Mouse (Mus musculus) neural tube, embryonic 13.5 days (tissue): ENCODE measurements around the gene Zfp366. TPM values are rescaled to one million over a fixed set of nuclear protein-coding genes. Genes with fewer than 3 reads are reported as not detected.
A peak's percentile ranks its signal among the peaks of the same experiment; 100 is the strongest.

Source experiments
- ATAC-seq: fragments of 200-750 bp; cut with Nextera tagmentation; 2 replicates; pipeline ENCODE4 v1.8.0; 2017; ENCODE audit warnings: low read depth, mild to moderate bottlenecking, moderate TSS enrichment, moderate library complexity
- H3K27ac ChIP-seq: fragments of 300-500 bp; sonication (generic); replicated peaks from 2 replicates; pipeline ENCODE4 v1.5.1; 2015; ENCODE audit warnings: moderate library complexity, mild to moderate bottlenecking, inconsistent platforms
- H3K27me3 ChIP-seq: fragments of 300-500 bp; sonication (generic); 2 replicates; pipeline ENCODE4 v1.6.1; 2015; ENCODE audit warnings: mild to moderate bottlenecking, inconsistent platforms
- H3K36me3 ChIP-seq: fragments of 300-500 bp; sonication (generic); 2 replicates; pipeline ENCODE4 v1.6.1; 2015; ENCODE audit warnings: mild to moderate bottlenecking, inconsistent platforms
- H3K4me1 ChIP-seq: fragments of 300-500 bp; sonication (generic); replicated peaks from 2 replicates; pipeline ENCODE4 v1.6.1; 2015; ENCODE audit warnings: inconsistent platforms
- H3K4me2 ChIP-seq: fragments of 300-500 bp; sonication (generic); 2 replicates; pipeline ENCODE4 v1.6.1; 2015; ENCODE audit warnings: inconsistent platforms, mild to moderate bottlenecking, moderate library complexity
- H3K4me3 ChIP-seq: fragments of 300-500 bp; sonication (generic); 2 replicates; pipeline ENCODE4 v1.5.1; 2015; ENCODE audit warnings: mild to moderate bottlenecking, inconsistent platforms
- H3K9ac ChIP-seq: fragments of 300-500 bp; sonication (generic); 2 replicates; pipeline ENCODE4 v1.6.1; 2015; ENCODE audit warnings: moderate library complexity, mild to moderate bottlenecking, inconsistent platforms
- H3K9me3 ChIP-seq: fragments of 300-500 bp; sonication (generic); 2 replicates; pipeline ENCODE4 v1.6.1; 2016; ENCODE audit warnings: inconsistent platforms
- WGBS: fragments of 180-500 bp; shearing (Covaris S2); methylation state at CpG from one replicate; pipeline ENCODE4 v1.1.7; 2015; 5-methylcytosine and 5-hydroxymethylcytosine counted together
- polyA plus RNA-seq: library from polyadenylated mRNA; unstranded; fragments of >200 nt; fragmentation: Nextera tagmentation; extraction: Ambion mirVana; gene quantifications from 2 replicates; pipeline ENCODE4 v1.2.1, GENCODE M21; 2015

Zfp366 gene
- polyA plus RNA-seq, 1 experiment from 2014 or later, result 0.56 TPM

DNA sequence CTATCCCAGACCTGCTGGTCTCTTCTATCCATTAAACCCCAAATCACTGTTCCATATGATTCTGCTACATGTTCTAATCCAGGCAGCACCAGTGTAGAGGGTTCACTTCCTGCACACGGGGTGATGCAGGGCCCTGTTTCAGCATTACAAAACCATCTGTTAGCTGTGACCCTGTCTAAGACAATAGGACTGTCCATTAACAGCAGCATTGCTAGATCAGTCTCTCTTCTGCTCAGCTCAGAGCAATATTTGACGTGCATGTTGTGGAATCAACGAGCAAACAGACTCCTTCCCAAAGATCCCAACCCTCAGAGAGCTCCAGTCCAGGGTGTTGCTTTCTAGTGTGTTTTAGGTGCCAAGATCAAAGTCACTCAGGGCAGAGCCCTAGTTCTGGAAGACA is 5.0 kb downstream of the Zfp366 start:
- 79% methylated on average over 3 of the region's 3 CpGs for whole genome bisulfite sequencing
- H3K4me1 ChIP-seq, result peaks cover 25% of the 10 kb centered on the region
- no peak overlapping the region for H3K4me2 ChIP-seq
- H3K27me3 ChIP-seq, result no peaks in the 10 kb centered on the region
- H3K4me3 ChIP-seq, result no peak overlapping the region
- H3K9ac ChIP-seq, result no peak overlapping the region
- H3K27ac ChIP-seq, result peak overlapping the region; percentile 33; the same call in 1 of the 2 replicates
- ATAC-seq, result no peak
- no peaks in the 10 kb centered on the region for H3K36me3 ChIP-seq
- H3K9me3 ChIP-seq, result no peaks in the 10 kb centered on the region

DNA sequence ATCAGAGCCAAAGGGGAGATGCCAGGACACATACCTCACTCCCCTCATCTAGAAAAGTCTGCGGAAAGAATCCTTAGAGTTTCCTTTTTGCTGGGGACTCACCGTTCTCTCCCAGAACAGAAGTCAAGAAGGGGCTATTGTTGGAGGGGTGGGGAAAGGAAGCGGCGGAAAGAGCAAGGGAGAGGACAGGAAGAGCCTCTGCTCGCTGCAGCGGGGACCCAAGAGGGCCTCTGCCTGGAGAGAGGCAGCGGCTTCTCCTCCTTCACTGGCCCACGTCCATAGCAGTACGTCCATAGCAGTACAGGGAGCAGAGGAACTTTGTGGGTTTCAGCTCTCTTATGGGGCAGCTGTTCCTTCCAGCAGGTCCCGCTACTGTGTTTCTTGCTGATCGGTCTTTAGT is 5.8 kb downstream of the Zfp366 start:
- H3K4me3 ChIP-seq, result no peak overlapping the region
- 67% methylated on average over 11 of the region's 11 CpGs for WGBS
- no peaks in the 10 kb centered on the region for H3K27me3 ChIP-seq
- H3K4me1 ChIP-seq, result peaks cover 25% of the 10 kb centered on the region
- H3K4me2 ChIP-seq, result no peak overlapping the region
- H3K9ac ChIP-seq, result no peak overlapping the region
- ATAC-seq, result no peak
- no peaks in the 10 kb centered on the region for H3K36me3 ChIP-seq
- no peak overlapping the region for H3K27ac ChIP-seq
- H3K9me3 ChIP-seq, result no peaks in the 10 kb centered on the region

DNA sequence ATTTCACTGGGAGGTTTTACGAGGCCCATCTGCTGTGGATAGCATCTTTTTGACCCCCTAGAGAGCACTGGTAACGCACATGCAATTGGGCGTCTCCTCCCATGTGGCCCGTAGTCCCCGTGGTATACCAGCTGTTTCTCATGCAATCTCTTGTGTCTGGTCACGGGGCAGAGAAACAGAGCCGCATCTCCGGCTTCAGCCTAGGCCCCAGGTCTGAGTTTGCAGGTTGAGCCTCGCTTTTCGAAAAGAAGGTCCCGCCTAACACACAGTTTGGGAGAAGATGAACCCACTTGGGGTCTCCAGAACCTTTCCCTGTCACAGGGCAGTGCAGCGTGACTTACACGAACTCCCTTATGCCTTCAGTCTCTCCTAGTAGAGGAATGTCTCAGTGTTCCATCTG is 6.4 kb downstream of the Zfp366 start:
- H3K27me3 ChIP-seq, result no peaks in the 10 kb centered on the region

DNA sequence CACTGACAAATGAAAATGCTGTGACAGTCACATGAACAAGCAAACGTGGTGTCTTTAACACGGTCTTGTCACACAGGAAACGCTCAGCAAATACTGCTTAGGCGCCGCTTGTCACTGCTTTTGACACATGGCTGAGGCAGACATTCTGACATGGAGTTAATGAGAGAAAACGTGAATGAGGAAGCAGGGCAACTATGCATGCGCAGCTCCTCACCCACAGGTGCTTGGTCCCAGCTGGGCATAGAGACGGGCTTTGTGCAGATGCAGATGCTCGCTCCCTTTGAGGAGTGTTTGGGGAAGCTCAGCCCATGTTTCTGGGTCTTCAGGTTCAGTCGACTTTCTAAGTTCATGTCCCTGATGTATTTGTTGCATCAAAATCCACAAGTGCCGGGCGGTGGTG is 11.7 kb downstream of the Zfp366 start:
- WGBS, result 83% methylated on average over 12 of the region's 12 CpGs
- no peak for ATAC-seq
- H3K9me3 ChIP-seq, result no peaks in the 10 kb centered on the region

More for the DNA sequence above, 6.4 kb downstream of the Zfp366 start:
- Histone ChIP-seq H3K36me3 (no peaks in the 10 kb centered on the region), H3K9me3 (no peaks in the 10 kb centered on the region), H3K4me2 (no peak overlapping the region), H3K4me1 (peaks cover 25% of the 10 kb centered on the region), H3K4me3 (no peak overlapping the region), H3K9ac (no peak overlapping the region), H3K27ac (no peak overlapping the region)
- no peak for ATAC-seq
- 76% methylated on average over 13 of the region's 13 CpGs for WGBS

DNA sequence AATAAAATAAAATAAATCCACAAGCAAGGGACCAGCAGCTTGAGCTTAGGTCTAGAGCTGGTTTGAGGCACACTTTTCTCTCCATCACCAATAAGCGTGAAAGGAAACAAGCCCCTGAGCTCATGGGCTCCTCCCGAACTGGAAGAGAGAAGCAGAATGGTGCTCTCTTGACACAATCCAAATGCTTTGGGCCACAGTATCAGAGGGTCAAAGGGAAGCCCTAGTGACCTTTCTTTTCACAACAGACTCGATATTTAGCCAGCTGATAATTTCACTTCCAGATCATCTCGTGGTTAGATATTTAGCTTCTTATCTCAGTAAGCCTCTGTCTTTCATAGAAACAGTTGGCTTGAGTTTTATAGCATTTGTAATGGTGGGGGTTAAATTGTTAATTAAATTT is 12.2 kb downstream of the Zfp366 start:
- no peak for ATAC-seq
- no peak overlapping the region for H3K27ac ChIP-seq
- 80% methylated on average over 4 of the region's 4 CpGs for WGBS

More for the DNA sequence above, 11.7 kb downstream of the Zfp366 start:
- H3K4me1 ChIP-seq, result peaks cover 10% of the 10 kb centered on the region
- no peaks in the 10 kb centered on the region for H3K27me3 ChIP-seq
- no peak overlapping the region for H3K4me2 ChIP-seq
- no peaks in the 10 kb centered on the region for H3K36me3 ChIP-seq
- H3K4me3 ChIP-seq, result no peak overlapping the region
- H3K27ac ChIP-seq, result no peak overlapping the region
- H3K9ac ChIP-seq, result no peak overlapping the region

DNA sequence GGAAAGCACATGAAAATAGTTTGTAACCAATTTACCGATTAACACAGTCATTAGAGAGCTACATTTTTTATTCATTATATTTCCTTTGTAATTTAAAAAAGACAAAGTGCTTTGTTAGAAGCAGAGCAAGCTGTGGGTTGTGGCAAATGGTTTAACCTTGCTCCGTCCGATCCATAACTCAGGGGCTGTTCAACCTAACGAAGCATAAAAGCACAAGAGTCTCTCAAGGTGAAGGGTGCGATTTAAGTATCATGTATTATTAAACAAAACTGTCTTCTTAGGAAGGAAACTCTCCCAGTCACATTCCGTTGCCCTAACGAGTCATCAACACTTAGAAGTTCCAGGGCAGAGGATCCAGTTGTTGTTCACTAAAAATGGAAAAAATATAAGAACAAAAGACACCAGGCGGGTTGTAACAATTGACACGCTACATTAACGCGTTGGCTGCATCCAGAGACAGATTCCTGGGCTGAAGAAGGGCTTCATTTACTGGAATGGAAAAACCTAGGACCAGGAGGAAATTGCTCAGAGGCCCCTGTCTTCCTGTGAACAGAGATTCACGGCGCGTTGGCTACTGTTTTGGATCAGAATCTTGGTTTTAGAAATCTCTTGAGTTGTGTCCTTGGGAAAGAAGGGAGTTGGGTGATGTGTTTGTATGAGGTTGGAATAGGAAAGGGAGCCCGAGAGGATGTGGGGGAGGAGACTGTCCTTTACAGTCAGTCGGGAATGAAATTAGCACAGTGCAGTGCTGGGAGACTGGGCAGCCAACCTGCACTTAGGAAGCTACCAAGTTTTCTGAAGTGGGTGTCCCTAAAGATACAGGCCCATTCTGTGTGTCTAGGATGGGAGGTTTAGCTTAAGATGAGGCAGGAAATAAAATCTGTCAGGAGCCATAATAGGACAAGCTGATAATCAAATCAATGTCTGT is 17.3 kb downstream of the Zfp366 start:
- Histone ChIP-seq H3K9me3 (no peaks in the 10 kb centered on the region), H3K4me2 (no peak overlapping the region), H3K4me1 (peaks cover 12% of the 10 kb centered on the region), H3K36me3 (no peaks in the 10 kb centered on the region), H3K9ac (no peak overlapping the region), H3K27me3 (no peaks in the 10 kb centered on the region), H3K4me3 (no peak overlapping the region), H3K27ac (peak overlapping the region; percentile 46; the same call in 1 of the 2 replicates)
- peak; percentile 32; the same call in 1 of the 2 replicates for ATAC-seq
- 58% methylated on average over 16 of the region's 16 CpGs for WGBS

More for the DNA sequence above, 12.2 kb downstream of the Zfp366 start:
- peaks cover 11% of the 10 kb centered on the region for H3K4me1 ChIP-seq
- H3K27me3 ChIP-seq, result no peaks in the 10 kb centered on the region
- no peaks in the 10 kb centered on the region for H3K9me3 ChIP-seq
- H3K4me2 ChIP-seq, result no peak overlapping the region
- no peak overlapping the region for H3K4me3 ChIP-seq
- H3K9ac ChIP-seq, result no peak overlapping the region
- H3K36me3 ChIP-seq, result no peaks in the 10 kb centered on the region

DNA sequence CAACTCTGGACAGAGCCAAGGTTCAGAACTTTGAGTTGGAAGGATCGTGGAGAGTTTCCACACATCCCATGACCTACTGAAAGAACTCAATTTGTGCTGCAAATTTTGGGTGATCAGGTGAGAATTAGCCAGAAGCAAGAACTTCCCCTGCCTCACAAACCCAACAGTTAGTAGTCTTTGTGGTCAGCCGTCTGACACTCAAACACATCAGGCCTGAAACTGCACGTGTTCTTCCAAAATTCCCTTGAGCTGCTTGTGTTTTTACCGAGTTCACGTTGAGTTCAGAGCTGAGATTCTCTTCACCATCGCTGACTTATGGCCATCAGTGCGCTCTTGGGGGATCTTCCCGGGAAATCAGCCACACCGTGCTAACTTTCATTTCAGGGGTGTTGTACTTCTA is 22.6 kb downstream of the Zfp366 start:
- 91% methylated on average over 9 of the region's 9 CpGs for WGBS

DNA sequence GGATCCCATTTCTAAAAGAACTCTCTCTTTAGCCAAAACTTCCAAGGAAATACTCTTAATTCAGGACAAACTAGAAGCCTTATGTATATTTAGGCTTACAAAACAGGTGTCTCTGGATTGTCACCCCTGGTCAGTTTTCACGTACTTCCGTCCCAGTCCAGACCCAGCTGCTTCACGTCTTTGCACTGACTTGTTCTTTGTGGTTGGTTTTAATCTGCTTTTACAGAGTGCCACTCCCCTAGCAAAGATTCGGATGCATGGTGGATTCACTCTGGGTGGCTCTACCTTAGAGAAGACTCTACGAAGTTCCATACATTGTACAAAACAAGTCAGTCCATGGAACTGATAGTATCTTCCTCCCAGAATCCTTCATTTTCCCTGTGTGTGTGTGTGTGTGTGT is 25.2 kb downstream of the Zfp366 start:
- Histone ChIP-seq H3K4me2 (no peak overlapping the region), H3K36me3 (no peaks in the 10 kb centered on the region), H3K9me3 (no peaks in the 10 kb centered on the region), H3K27ac (no peak overlapping the region), H3K27me3 (no peaks in the 10 kb centered on the region), H3K4me1 (no peaks in the 10 kb centered on the region), H3K4me3 (no peak overlapping the region), H3K9ac (no peak overlapping the region)
- 93% methylated on average over 5 of the region's 5 CpGs for WGBS
- ATAC-seq, result no peak

More for the DNA sequence above, 22.6 kb downstream of the Zfp366 start:
- H3K9me3 ChIP-seq, result no peaks in the 10 kb centered on the region
- no peak overlapping the region for H3K4me2 ChIP-seq
- peaks cover 5% of the 10 kb centered on the region for H3K4me1 ChIP-seq
- H3K36me3 ChIP-seq, result no peaks in the 10 kb centered on the region
- H3K9ac ChIP-seq, result no peak overlapping the region
- H3K27me3 ChIP-seq, result no peaks in the 10 kb centered on the region
- no peak overlapping the region for H3K27ac ChIP-seq
- ATAC-seq, result no peak
- H3K4me3 ChIP-seq, result no peak overlapping the region

DNA sequence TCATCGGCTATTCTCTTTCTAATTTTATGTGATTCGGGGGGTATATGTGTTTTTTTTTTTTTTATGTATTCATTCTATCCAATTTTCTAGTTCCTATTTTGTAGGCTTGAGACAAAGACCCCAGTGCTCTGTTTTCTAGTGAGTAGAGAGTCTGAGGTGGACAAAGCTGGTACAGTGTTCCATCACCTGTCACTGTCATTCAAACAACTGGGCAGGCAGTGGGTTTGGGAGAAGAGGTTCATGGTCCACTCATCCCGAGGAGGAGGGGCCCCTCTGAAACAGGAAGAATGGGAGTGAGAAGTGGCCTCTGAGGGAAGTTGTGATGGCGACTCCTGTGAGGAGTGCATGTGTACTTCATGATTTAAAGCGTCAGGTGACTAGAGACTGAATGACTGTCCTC is 26.2 kb downstream of the Zfp366 start:
- H3K27ac ChIP-seq, result no peak overlapping the region
- H3K4me1 ChIP-seq, result no peaks in the 10 kb centered on the region
- H3K4me3 ChIP-seq, result no peak overlapping the region
- H3K9ac ChIP-seq, result no peak overlapping the region
- no peaks in the 10 kb centered on the region for H3K27me3 ChIP-seq
- H3K4me2 ChIP-seq, result no peak overlapping the region
- H3K9me3 ChIP-seq, result no peaks in the 10 kb centered on the region
- H3K36me3 ChIP-seq, result no peaks in the 10 kb centered on the region
- no peak for ATAC-seq
- WGBS, result 82% methylated on average over 5 of the region's 5 CpGs

DNA sequence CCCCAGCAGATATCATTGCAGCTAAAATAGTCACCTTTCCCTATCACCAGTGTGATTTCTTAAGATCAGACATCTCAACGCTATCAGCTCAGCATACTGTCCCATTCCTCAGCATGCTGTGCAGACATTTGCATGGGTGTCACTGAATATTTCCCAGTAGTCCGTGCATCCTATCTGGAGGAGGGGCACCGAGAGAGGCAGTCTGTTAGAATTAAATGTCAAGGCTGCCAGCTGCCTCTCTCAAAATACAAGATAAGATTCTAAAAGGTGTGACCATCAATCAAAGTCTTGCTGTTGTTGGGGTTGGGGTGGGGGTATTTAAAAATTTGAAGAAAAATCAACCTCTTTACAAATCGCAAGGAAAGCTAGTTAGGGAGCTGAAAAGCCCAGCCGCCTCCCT is 28.4 kb downstream of the Zfp366 start:
- Histone ChIP-seq H3K4me1 (no peaks in the 10 kb centered on the region), H3K27me3 (no peaks in the 10 kb centered on the region), H3K4me3 (no peak overlapping the region), H3K27ac (no peak overlapping the region), H3K4me2 (no peak overlapping the region), H3K9me3 (no peaks in the 10 kb centered on the region), H3K36me3 (no peaks in the 10 kb centered on the region), H3K9ac (no peak overlapping the region)
- ATAC-seq, result no peak
- WGBS, result 81% methylated on average over 5 of the region's 5 CpGs

DNA sequence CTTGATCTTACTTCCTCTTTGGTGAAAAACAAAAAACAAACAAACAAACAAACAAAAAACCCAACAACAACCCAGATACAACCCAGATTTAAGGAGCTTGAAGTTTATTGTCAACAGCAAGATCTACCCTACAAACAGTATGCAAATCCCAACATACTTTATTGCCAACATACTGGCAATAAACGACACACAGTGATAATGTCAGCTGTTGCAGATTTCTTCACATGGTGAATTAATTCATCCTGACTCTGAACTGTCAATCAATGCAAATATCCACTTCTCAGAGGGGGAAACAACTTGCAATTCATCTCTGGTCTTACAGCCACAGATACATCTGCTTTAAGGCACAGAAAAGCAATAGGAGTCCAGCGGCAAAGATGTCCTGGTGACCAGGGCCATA is 31.4 kb downstream of the Zfp366 start:
- ATAC-seq, result no peak
- no peaks in the 10 kb centered on the region for H3K36me3 ChIP-seq
- WGBS, result 78% methylated on average over 2 of the region's 2 CpGs

DNA sequence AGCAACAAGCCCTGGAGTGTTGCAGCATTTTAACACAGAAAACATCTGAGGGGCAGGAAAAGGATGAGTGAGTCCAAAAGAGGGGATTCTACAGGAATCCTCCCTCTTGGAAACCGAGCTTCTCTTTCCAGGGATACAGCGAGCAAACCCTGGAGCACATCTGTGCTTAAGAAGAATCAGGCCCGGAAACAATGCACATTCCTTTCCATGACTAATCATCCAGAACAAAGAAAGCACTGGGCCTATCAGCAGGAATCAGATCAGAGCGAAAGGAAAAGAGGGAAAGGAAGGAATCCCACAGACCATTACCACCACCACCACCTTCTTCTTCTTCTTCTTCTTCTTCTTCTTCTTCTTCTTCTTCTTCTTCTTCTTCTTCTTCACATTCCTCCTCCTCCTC is 33.4 kb downstream of the Zfp366 start:
- no peak for ATAC-seq
- WGBS, result 5% methylated on average over 4 of the region's 4 CpGs

More for the DNA sequence above, 31.4 kb downstream of the Zfp366 start:
- no peak overlapping the region for H3K4me3 ChIP-seq
- no peaks in the 10 kb centered on the region for H3K27me3 ChIP-seq
- H3K9me3 ChIP-seq, result no peaks in the 10 kb centered on the region
- H3K4me2 ChIP-seq, result no peak overlapping the region
- no peak overlapping the region for H3K27ac ChIP-seq
- H3K4me1 ChIP-seq, result no peaks in the 10 kb centered on the region
- no peak overlapping the region for H3K9ac ChIP-seq

More for the DNA sequence above, 33.4 kb downstream of the Zfp366 start:
- Histone ChIP-seq H3K36me3 (no peaks in the 10 kb centered on the region), H3K4me1 (no peaks in the 10 kb centered on the region), H3K27me3 (no peaks in the 10 kb centered on the region), H3K27ac (no peak overlapping the region), H3K4me2 (no peak overlapping the region), H3K4me3 (no peak overlapping the region), H3K9me3 (no peaks in the 10 kb centered on the region), H3K9ac (no peak overlapping the region)
